Mouse (Mus musculus) adrenal gland, postnatal 0 days (tissue): ENCODE measurements around the gene Gm9964. TPM values are rescaled to one million over a fixed set of nuclear protein-coding genes. Genes with fewer than 3 reads are reported as not detected.

Experiments used
- polyA plus RNA-seq: library from polyadenylated mRNA; unstranded; fragments of >200 nt; fragmentation: Nextera tagmentation; extraction: Ambion mirVana; gene quantifications from 2 replicates; pipeline ENCODE4 v1.2.1, GENCODE M21; 2015

Gm9964 gene
- not detected in 2 replicates for polyA plus RNA-seq

GRCm38 (mm10) chr11:79296856-79297491 lies at the start of gene Gm9964:
TSS of gene Gm9964 (minus strand) at chr11:79296906.

GRCm38 (mm10) chr11:79339234-79339807 lies 42.6 kb upstream of the Gm9964 start, which contains the start of gene Nf1:
TSS of gene Nf1 (plus strand) at chr11:79339693.

GRCm38 (mm10) chr11:79254391-79255098 lies 42.2 kb downstream of the Gm9964 start, which contains the start of gene Wsb1:
TSS of gene Wsb1 (minus strand) at chr11:79254671.

Other genes starting within 250 kb of the Gm9964 start
- gene Ksr1, start 150.5 kb downstream of the Gm9964 start, polyA plus RNA-seq: 1.5 and 1.8 TPM in 2 replicates
- gene Wsb1, start 42.2 kb downstream of the Gm9964 start, polyA plus RNA-seq: 76.0 and 99.0 TPM in 2 replicates
- 4.1 and 5.4 TPM in 2 replicates for gene Nf1, start 42.8 kb upstream of the Gm9964 start, polyA plus RNA-seq
- 7.9 and 12.6 TPM in 2 replicates for gene Omg, start 207.2 kb upstream of the Gm9964 start, polyA plus RNA-seq
- 2.0 and 2.2 TPM in 2 replicates for gene Evi2b, start 226.9 kb upstream of the Gm9964 start, polyA plus RNA-seq
- 0.36 and 0.43 TPM in 2 replicates for gene Evi2, start 233.7 kb upstream of the Gm9964 start, polyA plus RNA-seq
- gene Evi2a, start 233.7 kb upstream of the Gm9964 start, polyA plus RNA-seq: 7.1 and 7.2 TPM in 2 replicates